Mouse (Mus musculus) CD8-positive naive resting alpha-beta T cell, adult 2 months (primary cell): ENCODE measurements around the gene Cbfa2t2.

Experiments
- DNase-seq, 2 experiments: peaks; one replicate each; pipeline ENCODE4 v3.0.0; 2022; ENCODE audit warnings: low read depth in 2 of 2, low spot score in 2 of 2

Cbfa2t2 gene

DNA sequence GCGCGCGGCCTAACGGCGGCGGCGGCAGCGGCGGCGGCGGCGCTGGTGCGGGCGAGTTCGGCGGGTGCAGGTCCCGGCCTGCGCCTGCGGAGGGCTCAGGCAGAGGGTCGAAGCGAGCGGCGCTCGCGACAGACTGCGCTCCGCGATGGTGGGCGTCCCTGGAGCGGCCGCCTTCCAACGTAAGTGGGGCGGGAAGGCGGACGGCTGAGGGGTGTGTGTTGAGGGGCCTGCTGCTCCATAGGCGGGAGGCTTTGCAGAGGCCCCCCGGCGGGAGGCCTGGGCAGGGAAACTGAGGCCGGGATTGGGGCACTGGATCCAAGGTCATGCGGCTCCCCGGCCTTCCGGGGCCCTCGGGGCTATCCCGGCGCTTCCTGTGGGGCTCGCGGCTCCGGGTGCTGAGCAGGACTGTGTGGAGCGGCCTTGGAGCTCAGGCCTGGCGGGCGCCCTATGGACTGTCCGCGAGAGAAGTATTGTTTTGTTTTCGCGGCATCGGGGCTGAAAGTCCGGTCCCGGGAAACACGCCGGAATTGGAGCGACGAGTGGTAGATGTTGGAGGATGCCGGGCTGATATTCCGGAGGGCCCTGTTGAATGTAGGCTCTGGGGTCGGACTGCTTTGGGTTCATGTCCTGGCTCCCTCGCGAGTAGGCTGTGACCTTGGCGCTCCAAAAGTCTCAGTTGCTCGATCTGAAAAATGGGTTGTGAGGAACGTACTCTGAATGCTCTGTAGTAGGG, at the start of gene Cbfa2t2:
Gene Cbfa2t2 (plus strand): TSS at position 24 of the 733 bp plus-strand sequence.
- no peak for DNase-seq

DNA sequence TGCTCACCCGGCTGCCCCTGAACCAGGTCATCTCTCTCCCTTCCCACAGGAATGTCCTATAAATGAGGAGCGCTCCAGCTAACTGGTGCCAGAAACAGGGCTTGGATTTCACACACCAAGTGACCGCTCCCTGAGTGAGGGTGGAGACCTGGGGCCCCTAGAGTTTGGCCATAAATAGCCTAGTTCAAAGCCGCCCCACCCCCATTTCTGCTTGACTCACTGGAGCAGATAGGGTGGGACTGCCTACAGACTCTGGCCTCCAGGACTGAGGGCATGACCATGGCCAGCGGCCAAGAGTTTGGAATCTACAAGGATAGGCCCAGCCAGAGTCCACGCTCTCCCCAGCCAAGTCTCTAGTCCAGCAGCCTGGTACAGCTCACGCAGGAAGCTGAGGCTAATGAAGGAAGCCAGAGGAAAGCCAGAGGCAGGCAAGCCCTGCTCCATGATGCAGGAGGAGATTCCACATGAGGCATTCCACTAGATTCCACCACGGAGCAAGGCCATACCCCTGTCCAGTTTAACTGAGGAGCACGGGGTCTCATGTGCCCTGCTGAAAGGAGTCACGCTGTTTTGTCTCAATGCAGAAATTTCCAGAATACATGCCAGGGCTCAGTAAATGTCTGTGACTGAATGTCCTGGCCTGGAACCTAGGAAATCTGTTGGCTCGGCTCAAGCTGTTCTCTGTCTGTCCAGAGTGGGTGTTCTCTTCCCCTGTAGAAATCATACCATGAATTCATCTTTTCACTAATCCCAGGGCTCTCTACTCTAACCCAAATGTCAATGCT, 45.9 kb upstream of the Cbfa2t2 start:
- DNase-seq, result no peak

DNA sequence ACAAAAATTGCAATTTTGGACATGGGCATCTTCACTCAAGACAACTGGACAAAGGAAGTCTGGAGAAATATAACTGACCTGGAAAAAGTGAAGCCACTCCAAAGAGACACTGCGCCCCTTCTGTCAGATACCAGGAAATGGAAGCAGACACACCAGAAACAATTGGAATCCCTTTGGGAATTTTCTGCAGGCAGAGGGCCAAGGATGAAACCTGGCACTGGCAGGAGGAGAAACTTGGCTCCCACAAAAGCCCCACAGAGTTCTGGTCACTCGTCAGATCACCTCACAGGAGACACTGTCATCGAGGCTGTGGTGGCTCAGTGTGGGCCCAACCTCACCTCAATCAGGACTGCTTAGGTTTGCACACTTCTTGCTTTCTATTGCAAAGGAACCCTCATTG, 41.7 kb upstream of the Cbfa2t2 start:
- DNase-seq, result no peak

DNA sequence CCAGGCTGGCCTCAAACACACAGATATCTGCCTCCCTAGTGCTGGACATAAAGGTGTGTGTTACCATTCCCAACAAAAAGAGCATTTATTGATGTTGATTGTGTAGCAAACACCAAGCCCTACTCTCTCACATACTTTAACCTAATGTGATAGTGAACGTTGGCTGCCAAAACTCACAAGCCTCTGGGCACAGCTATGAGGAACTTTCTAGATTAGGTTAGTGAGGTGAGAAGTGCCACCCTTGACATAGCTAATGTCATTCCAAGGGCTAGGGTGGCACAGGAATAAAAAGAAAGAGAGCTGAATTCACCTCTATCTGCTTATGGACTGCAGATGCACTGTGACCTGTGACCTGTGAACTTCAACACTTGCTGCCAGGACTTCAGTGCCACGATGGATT, 39.8 kb upstream of the Cbfa2t2 start:
- DNase-seq, result no peak

DNA sequence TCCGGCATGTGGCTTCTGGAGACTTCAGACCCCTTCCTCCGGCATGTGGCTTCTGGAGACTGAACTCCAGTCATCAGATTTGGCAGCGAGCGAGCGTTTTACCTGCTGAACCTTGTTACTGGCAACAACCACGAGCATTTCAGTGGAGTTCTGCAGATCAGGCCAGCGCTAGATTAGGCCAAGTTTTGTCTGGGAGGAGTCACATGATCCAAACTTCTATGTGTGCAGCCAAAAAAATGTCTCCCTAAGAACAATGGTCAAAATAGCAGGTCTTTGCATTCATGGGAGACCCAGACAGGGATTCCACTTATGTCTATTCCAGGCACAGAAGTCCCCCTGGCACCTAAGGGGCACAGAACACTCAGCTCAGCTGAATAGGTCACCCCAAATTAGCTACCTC, 38.0 kb upstream of the Cbfa2t2 start:
- no peak for DNase-seq

DNA sequence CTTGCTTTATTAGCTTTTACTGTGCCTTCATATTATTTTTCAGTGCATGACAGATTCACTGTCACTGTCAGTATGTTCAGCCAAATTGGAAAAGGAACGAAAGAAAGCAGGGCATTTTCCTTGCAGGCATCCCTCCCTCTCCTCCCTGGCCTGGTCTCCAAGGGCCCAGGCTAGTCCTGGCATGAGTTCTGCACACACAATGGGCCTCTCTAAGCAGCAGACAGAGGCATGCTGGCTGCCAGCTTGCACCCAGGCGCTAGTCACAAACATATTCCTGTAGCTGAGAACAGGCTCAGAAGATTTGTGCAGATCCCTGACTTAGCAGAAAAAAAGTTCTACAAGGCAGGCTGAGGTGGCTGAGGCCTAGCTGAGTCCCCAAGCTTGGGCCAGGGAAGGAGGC, 37.0 kb upstream of the Cbfa2t2 start:
- DNase-seq, result no peak

DNA sequence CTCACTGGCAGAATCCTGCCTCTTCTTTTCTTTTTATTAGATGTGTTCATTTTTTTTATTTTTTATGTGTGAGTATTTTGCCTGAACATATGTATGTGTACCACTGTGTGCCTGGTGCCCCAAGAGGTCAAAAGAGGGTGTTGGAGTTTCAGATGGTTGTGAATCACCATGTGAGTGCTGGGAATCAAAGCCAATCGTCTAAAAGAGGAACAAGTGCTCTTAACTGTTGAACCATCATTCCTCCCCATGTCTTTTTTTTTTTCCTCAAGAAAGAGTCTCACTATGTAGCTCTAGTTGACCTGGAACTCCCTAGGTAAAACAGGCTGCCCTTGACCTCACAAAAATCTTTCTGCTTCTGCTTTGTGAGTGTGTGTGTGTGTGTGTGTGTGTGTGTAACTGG, 34.3 kb upstream of the Cbfa2t2 start:
- no peak for DNase-seq

DNA sequence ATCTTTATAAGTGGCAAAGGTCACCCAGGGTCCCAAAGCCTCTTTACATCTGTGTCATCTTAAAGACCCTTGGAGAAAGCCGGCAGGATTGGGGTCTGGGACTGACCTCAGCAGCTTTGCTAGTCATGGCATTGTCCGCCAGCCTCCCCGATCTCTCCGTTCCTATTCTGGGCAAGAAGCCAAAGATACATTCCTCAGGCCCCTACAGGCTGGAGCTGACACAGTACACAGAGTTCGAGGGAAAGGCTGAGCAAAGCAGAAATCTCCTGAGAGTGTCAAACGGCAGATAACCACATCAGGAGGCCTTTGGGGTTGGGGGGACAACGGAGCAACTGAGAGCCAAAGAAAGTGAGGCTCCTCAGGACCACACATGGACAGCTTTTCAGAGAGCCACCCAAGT, 33.5 kb upstream of the Cbfa2t2 start:
- DNase-seq, result no peak

DNA sequence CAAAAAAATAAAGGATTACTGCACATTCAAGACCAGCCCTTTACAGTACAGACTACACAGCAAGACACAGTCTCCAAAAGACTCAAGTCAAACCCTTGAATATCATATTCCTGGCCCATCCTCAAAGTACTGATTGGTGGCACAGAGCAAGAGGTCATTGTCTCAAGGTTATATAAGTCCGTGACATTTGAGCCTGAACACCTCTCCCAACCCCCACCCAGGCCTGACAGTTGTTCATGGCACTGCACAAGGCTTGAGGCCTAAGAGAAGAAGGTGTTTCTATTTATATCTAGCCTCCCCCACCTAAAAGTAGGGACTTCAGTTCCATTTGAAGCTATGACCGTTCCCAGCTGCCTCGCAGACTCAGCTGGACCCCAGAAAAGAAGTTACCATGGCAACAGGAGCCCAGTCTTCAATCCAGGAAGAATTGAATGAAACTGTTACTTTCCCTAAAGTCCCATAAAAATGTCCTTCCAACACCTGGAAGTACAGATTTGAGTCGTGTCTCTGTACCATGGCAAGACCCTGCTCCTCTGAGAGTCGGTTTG, 30.8 kb upstream of the Cbfa2t2 start:
- no peak for DNase-seq

DNA sequence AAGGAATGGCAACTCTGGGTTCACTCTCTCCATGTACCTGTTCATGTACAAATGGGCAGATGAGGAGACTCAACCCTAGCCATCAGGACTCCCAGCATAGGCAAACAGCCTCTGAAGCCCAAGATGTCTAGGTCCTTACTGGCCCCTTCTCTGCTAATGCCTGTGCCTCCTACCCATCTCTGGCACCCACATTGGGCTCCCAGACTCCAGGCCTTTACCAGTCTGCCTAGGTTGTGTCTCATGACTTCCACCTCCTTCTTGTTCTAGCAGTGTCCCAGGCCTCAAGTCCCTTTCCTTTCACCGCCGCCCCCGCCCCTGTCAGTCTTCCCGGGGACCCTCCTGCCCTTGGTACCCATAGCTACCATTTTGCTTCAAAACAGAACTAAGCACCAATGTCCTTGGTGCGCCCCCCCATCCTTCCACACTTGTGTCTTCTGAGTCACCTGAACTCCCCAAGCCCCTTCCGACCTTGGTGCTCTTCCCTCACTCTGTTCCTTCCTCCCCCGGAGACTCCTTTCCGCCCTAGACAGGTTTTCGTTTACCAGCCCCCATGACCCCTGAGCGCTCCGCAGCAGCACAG, 29.1 kb upstream of the Cbfa2t2 start:
- DNase-seq, result no peak

DNA sequence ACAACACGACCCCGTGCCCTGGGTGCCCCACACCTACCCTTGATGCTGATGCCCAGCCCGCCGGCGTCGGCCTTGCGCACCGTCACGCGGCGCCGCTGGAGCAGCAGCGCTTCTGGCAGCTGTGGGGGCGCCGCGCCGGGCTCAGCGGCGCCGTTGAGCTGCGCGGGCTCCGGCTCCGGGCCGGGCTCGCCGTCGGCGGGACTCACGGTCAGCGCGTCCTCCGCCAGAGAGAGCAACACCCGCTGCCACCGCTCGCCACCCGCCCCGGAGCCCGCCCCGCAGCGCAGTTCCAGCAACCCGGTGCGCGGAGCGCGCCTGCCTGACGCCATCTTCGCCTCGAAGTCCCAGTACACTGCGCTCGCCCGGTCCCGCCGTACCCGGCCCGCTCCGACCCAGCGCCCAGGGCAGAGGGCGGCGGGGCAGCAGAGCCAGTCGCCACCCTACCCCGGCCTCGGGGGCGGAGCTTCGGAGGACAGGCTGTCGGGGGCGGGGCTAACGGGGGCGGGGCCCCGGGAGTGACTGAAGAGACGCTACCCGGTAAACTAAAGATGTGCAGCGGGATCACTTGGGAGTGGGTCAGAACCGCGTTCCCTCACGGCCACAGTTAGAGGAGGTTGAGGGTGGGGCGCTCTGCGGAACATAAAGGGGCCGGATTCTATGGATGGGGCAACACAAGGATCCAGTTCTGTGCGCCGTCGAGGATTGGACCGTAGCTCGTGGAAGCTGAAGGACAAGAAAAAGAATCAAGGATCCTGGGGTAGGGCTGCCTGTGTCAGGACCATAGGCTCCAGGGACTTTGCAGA, 28.4 kb upstream of the Cbfa2t2 start, which contains the start of gene Snta1:
Gene Snta1 (minus strand): TSS at position 457 of the 803 bp plus-strand sequence.
- peak; percentile 32 to 36 for DNase-seq

DNA sequence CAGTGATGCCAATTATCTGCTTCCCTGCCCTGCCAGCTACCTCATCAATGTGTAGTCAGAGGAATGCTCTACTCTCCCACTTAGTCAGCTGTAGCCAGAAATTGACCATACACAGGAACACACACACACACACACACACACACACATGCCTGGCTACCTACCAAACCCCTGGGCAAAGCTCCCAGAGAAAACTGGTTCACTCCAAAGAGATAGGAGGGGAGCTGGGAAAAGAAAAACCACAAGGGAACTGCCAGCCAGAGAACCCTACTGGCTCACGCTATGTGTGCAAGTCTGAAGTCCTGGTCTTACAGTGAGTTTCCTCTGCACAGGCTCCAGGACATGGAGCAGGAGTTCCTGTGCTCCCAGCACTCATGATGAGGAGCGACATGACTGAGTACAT, 25.9 kb upstream of the Cbfa2t2 start:
- no peak for DNase-seq

DNA sequence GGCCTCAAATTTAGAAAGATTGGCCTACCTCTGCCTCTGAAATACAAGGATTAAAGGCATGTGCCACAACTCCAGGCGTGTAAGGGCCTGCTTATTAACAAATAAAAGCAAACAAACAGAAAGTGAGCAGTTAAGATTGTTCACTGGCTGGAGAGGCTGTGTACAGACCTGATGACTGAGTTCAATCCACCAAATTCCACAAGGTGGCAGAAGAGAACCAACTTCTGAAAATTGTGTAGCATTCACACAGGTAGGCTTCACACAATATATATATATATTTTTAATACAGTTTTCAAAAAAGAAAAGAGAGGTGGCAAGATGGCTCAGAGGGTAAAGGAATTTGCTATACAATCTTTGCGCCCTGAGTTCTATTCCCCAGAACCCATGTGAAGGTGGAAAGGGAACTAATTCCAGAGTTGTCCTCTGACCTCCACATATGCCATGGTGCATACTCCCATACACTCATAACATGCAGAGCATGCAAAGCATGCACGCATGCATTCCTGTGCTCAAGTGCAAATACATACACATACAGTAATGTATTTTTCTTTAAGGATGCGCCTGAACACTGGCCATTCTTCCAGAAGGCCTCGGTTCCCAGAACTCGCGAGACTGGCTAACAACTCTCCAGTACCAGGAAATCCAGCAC, 24.1 kb upstream of the Cbfa2t2 start:
- peak in 1 of 2 experiments; percentile 22 for DNase-seq

DNA sequence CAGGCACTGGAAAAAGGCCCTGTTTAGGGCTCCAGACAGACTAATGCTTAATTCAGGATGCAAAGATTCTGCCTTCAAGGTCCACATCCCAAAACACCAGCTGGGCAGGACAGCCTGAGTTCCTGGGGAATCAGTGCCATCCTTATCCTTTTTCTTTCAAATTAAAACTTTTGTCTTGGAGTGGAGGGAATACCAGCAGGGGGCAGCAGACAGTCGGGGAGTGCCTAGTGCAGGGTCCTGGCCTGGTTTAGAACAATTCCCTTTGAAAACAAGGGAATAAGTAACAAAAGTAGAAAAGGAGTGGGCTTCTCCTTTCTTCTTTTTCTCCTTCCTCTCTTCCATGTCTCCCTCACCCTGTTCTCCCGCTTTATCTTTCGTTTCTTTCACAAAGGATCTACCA, 19.2 kb upstream of the Cbfa2t2 start:
- peak; percentile 33 to 43 for DNase-seq

DNA sequence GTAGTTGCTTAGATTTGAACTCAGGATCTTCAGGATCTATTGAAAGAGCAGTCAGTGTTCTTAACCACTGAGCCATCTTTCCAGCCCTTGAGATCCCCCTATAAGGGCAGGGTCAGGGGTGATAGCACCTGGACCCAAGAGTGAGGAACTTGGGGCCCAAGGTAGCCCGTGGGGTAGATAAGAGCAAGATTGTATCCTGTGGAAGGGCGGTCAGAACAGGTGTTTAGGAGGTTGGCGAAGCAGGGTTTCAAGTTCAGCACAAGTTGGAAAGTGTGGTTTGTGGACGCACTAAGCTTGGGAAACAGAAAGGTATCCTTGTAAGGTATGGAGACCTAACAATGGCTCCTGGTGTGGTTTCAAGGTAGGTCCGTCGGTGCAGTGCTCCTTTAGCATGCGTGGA, 18.3 kb upstream of the Cbfa2t2 start:
- DNase-seq, result no peak

DNA sequence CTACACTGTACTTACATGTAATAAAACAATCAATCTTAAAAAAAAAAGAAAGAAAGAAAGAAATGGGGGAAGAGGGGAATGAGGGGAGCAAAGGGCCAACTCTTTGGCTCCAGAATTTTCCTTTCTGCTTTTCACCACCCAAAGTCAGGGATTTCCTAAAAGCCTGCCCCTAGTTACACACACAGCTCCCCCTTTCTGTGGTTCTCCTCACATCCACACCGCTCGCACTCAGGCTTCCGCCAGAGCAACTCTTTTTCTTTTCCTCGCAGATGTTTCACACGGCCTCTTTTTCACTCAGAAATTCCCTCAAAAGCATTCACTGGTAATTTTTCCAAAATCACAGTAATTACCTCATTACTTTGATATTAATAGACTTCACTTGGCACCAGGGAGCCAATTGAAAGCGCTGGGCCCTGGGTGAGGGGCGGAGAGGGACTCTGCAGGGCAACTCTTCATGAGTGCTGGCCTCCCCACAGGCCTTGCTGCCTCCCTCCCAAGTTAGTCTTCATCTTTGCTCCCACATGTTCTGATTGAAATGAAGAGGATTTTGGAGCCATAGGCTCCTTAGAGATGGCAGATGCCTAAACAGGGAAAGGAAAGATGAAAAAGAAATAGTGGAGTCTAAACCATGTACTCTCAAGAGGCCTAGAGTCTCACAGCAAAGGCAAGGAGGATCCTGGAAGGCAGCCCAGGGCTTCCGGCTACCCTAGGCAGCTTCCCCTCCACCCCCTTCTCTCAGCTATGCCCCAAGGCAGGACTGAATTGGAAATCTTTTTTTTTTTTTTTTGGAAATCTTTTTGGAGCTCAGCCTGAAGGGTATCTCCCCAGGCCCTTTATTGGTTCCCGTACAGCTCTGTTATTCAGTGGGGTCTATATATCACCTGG, 16.4 kb upstream of the Cbfa2t2 start:
- DNase-seq, result no peak

DNA sequence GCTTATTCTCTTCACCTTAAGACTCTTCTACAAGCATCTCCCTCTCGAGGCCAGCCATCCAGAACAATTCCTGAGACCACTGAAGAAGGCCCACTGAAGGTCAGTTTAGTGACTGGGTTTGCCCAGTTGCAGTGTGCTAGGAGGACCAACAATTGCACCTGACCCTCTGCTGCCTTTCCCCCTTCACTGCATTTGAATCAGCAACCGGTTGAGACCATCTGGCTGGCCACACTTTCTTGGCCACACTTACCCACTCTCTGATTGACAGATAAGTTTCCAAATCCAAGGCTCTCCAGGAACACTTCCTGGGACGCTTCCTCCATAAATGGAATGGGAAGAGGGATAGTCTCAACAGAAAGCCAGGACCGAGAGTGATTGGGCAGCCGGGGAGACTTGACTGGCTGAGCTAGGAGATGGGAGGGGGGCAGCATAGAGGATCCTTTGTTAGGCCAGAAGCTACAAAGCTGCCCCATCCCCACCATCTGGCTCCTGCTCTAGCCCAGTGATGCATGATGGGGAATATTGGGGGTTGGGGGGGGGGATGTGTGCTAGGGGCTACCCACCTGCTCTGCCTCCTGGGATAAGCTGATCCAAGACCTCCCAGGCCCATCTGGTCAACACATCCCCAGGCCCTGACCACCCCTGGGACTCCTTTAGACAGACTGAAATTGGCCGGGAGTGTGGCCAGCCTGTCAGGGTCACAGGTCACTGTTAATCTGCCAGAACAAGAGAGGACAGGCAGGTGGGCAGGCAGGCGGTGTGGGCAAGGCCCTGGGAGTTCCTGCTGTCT, 15.1 kb upstream of the Cbfa2t2 start:
- DNase-seq, result no peak

DNA sequence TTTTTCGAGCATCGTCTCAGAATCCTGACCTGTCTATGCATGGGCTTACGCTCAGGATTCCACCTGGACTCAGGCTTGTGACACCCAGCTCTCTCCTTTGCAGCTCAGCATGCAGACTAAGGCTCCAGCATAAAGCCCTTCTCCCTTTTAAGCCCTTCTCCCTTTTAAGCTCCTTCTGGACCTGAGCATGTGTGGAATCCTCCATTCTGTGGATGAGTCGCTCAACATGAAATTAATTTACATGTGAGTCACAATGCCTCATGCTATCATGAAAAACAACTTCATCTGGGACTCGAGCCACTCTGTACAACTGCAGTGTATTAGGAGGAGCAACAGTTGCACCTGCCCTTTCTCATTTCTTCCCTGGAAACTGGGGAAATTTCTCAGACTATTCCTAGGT, 14.1 kb upstream of the Cbfa2t2 start:
- DNase-seq, result no peak

DNA sequence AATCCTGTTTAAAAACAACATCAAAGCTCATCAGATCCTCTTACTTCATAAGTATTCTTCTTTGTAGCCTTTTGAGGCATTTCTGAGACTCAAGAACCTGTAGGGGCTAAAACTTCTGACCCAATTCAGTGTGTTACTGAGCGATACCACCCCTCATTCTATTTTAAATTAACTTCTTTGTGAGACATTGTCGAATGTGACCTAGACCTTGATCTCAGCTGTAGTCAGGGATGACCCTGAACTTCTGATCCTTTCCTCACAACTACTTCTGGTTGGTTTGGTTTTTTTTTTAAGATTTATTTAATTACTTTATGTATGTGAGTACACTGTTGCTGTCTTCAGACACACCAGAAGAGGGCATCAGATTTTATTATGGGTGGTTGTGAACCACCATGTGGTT, 12.7 kb upstream of the Cbfa2t2 start:
- no peak for DNase-seq
